Mouse (Mus musculus) MEL (cell line): ENCODE data around the gene Poc1b. TPM values are rescaled to one million over a fixed set of nuclear protein-coding genes. Genes with fewer than 3 reads are reported as not detected.

Experiments
- DNase-seq: peaks from one replicate; pipeline ENCODE4 v3.0.0; 2011; ENCODE audit warnings: low read depth, low spot score
- H3K27ac ChIP-seq: 2 replicates; pipeline ENCODE4 v1.5.1; 2012; ENCODE audit warnings: low read depth, mild to moderate bottlenecking, control low read depth, low read length, moderate library complexity; ENCODE audit not compliant: control insufficient read depth
- H3K27me3 ChIP-seq, 2 experiments: fragments of 150-350 bp in 1 of 2; sonication (generic) in 1 of 2; 2 replicates each; pipeline ENCODE4 v1.6.1; 2012; ENCODE audit warnings: low read length in 2 of 2, mild to moderate bottlenecking in 2 of 2, improper control_type of control experiment in 1 of 2, moderate library complexity in 1 of 2; ENCODE audit not compliant: insufficient read depth in 2 of 2, control insufficient read depth in 1 of 2
- H3K36me3 ChIP-seq, 2 experiments: 2 replicates each; pipeline ENCODE4 v1.6.1; 2012 to 2014; ENCODE audit warnings: low read length in 2 of 2, improper control_type of control experiment in 1 of 2, inconsistent platforms in 1 of 2, mild to moderate bottlenecking in 1 of 2; ENCODE audit not compliant: insufficient read depth in 2 of 2, control insufficient read depth in 1 of 2
- H3K4me1 ChIP-seq, 2 experiments: fragments of 150-350 bp in 1 of 2; sonication (generic) in 1 of 2; 2 replicates each; pipeline ENCODE4 v1.6.1; 2012; ENCODE audit warnings: low read length in 2 of 2, improper control_type of control experiment in 1 of 2, mild to moderate bottlenecking in 1 of 2; ENCODE audit not compliant: insufficient read depth in 2 of 2, control insufficient read depth in 1 of 2
- H3K4me3 ChIP-seq, 2 experiments: fragments of 150-350 bp in 1 of 2; sonication (generic) in 1 of 2; 2 replicates each; pipeline ENCODE4 v1.5.1; 2012; ENCODE audit warnings: low read depth in 2 of 2, low read length in 2 of 2, mild to moderate bottlenecking in 2 of 2, moderate library complexity in 2 of 2, control low read depth in 1 of 2, improper control_type of control experiment in 1 of 2; ENCODE audit not compliant: control insufficient read depth in 1 of 2, insufficient read depth in 1 of 2
- H3K79me2 ChIP-seq: 2 replicates; pipeline ENCODE4 v1.6.1; 2012; ENCODE audit warnings: mild to moderate bottlenecking, low read length, moderate library complexity; ENCODE audit not compliant: control insufficient read depth, poor library complexity, insufficient read depth
- H3K9ac ChIP-seq: 2 replicates; pipeline ENCODE4 v1.6.1; 2012; ENCODE audit warnings: low read depth, mild to moderate bottlenecking, control low read depth, low read length, moderate library complexity; ENCODE audit not compliant: control insufficient read depth, poor library complexity, severe bottlenecking
- H3K9me3 ChIP-seq: fragments of 150-350 bp; sonication (generic); replicated peaks from 2 replicates; pipeline ENCODE4 v1.6.1; 2012; ENCODE audit warnings: mild to moderate bottlenecking, low read length, improper control_type of control experiment, moderate library complexity; ENCODE audit not compliant: insufficient read depth
- BHLHE40 ChIP-seq: IDR thresholded peaks from 2 replicates; pipeline ENCODE4 v1.6.1; 2012; ENCODE audit warnings: low read depth, mild to moderate bottlenecking, inconsistent platforms, low read length, improper control_type of control experiment, borderline replicate concordance
- CHD2 ChIP-seq: IDR thresholded peaks from 2 replicates; pipeline ENCODE4 v1.6.1; 2011; ENCODE audit warnings: low read length, improper control_type of control experiment
- CTCF ChIP-seq, 3 experiments: IDR thresholded peaks in 2 of 3; conservative IDR thresholded peaks in 1 of 3; 2 replicates each; pipeline ENCODE4 v1.5.1; 2011 to 2012; ENCODE audit warnings: low read length in 3 of 3, low read depth in 2 of 3, mild to moderate bottlenecking in 2 of 3, improper control_type of control experiment in 1 of 3, inconsistent platforms in 1 of 3, mixed read lengths in 1 of 3, moderate library complexity in 1 of 3; ENCODE audit not compliant: control insufficient read depth in 1 of 3, insufficient read depth in 1 of 3, poor library complexity in 1 of 3, severe bottlenecking in 1 of 3
- E2F4 ChIP-seq: IDR thresholded peaks from 2 replicates; pipeline ENCODE4 v1.6.1; 2011; ENCODE audit warnings: low read depth, low read length, improper control_type of control experiment, borderline replicate concordance
- EP300 ChIP-seq, 2 experiments: IDR thresholded peaks; 2 replicates each; pipeline ENCODE4 v1.6.1; 2011; ENCODE audit warnings: improper control_type of control experiment in 2 of 2, low read length in 2 of 2, low read depth in 1 of 2, mild to moderate bottlenecking in 1 of 2
- GATA1 ChIP-seq: IDR thresholded peaks from 2 replicates; pipeline ENCODE4 v1.6.1; 2011; ENCODE audit warnings: low read depth, low read length, improper control_type of control experiment
- KAT2A ChIP-seq: conservative IDR thresholded peaks from 2 replicates; pipeline ENCODE4 v1.6.1; 2012; ENCODE audit warnings: low read depth, low read length, improper control_type of control experiment, inconsistent platforms
- MAX ChIP-seq: IDR thresholded peaks from 2 replicates; pipeline ENCODE4 v1.6.1; 2011; ENCODE audit warnings: low read length, improper control_type of control experiment
- MAZ ChIP-seq: IDR thresholded peaks from 2 replicates; pipeline ENCODE4 v1.6.1; 2012; ENCODE audit warnings: low read depth, mild to moderate bottlenecking, inconsistent platforms, low read length, improper control_type of control experiment
- MEF2A ChIP-seq: IDR thresholded peaks from 2 replicates; pipeline ENCODE4 v1.6.1; 2014; ENCODE audit warnings: low read depth, mild to moderate bottlenecking, inconsistent platforms, low read length, improper control_type of control experiment; ENCODE audit not compliant: poor library complexity, insufficient replicate concordance, severe bottlenecking; ENCODE audit errors: extremely low read depth
- MXI1 ChIP-seq: IDR thresholded peaks from 2 replicates; pipeline ENCODE4 v1.6.1; 2011; ENCODE audit warnings: mild to moderate bottlenecking, low read depth, low read length, improper control_type of control experiment
- MYC ChIP-seq: IDR thresholded peaks from 2 replicates; pipeline ENCODE4 v1.6.1; 2011; ENCODE audit warnings: low read depth, mild to moderate bottlenecking, low read length, improper control_type of control experiment, moderate library complexity
- NELFE ChIP-seq: IDR thresholded peaks from 2 replicates; pipeline ENCODE4 v1.6.1; 2011; ENCODE audit warnings: low read depth, low read length, improper control_type of control experiment
- POLR2A ChIP-seq, 2 experiments: IDR thresholded peaks; 2 replicates each; pipeline ENCODE4 v1.6.1; 2011 to 2012; ENCODE audit warnings: low read length in 2 of 2, mild to moderate bottlenecking in 2 of 2, control low read depth in 1 of 2, improper control_type of control experiment in 1 of 2, low read depth in 1 of 2, moderate library complexity in 1 of 2; ENCODE audit not compliant: control insufficient read depth in 1 of 2, insufficient read depth in 1 of 2, poor library complexity in 1 of 2
- POLR2AphosphoS2 ChIP-seq: IDR thresholded peaks from 2 replicates; pipeline ENCODE4 v1.6.1; 2011; ENCODE audit warnings: low read length, improper control_type of control experiment
- POLR2AphosphoS5 ChIP-seq: IDR thresholded peaks from 2 replicates; pipeline ENCODE4 v1.6.1; 2012; ENCODE audit warnings: low read depth, borderline replicate concordance, mild to moderate bottlenecking, inconsistent platforms, low read length, moderate library complexity, mixed read lengths
- RAD21 ChIP-seq: IDR thresholded peaks from 2 replicates; pipeline ENCODE4 v1.6.1; 2011; ENCODE audit warnings: mild to moderate bottlenecking, low read depth, low read length, improper control_type of control experiment
- RCOR1 ChIP-seq: IDR thresholded peaks from 2 replicates; pipeline ENCODE4 v1.6.1; 2012; ENCODE audit warnings: low read depth, mild to moderate bottlenecking, inconsistent platforms, low read length, improper control_type of control experiment
- SIN3A ChIP-seq: IDR thresholded peaks from 2 replicates; pipeline ENCODE4 v1.6.1; 2012; ENCODE audit warnings: low read length, improper control_type of control experiment, inconsistent platforms
- TAL1 ChIP-seq: IDR thresholded peaks from 2 replicates; pipeline ENCODE4 v1.6.1; 2012; ENCODE audit warnings: mild to moderate bottlenecking, inconsistent platforms, low read length, moderate library complexity, mixed read lengths
- TBP ChIP-seq: IDR thresholded peaks from 2 replicates; pipeline ENCODE4 v1.8.0; 2011; ENCODE audit warnings: low read depth, low read length, improper control_type of control experiment
- TCF12 ChIP-seq: IDR thresholded peaks from 2 replicates; pipeline ENCODE4 v1.6.1; 2014; ENCODE audit warnings: low read depth, mild to moderate bottlenecking, inconsistent platforms, low read length, improper control_type of control experiment, moderate library complexity
- USF1 ChIP-seq: IDR thresholded peaks from 2 replicates; pipeline ENCODE4 v1.6.1; 2014; ENCODE audit warnings: low read depth, mild to moderate bottlenecking, inconsistent platforms, low read length, improper control_type of control experiment, moderate library complexity
- USF2 ChIP-seq, 2 experiments: IDR thresholded peaks; 2 replicates each; pipeline ENCODE4 v1.6.1; 2011 to 2012; ENCODE audit warnings: improper control_type of control experiment in 2 of 2, low read length in 2 of 2, borderline replicate concordance in 1 of 2, inconsistent platforms in 1 of 2, low read depth in 1 of 2, mild to moderate bottlenecking in 1 of 2; ENCODE audit not compliant: insufficient read depth in 1 of 2
- ZC3H11A ChIP-seq: IDR thresholded peaks from 2 replicates; pipeline ENCODE4 v1.6.1; 2012; ENCODE audit warnings: low read depth, mild to moderate bottlenecking, inconsistent platforms, low read length, improper control_type of control experiment
- ZKSCAN1 ChIP-seq: IDR thresholded peaks from 2 replicates; pipeline ENCODE4 v1.6.1; 2012; ENCODE audit warnings: low read depth, mild to moderate bottlenecking, inconsistent platforms, low read length, improper control_type of control experiment, moderate library complexity
- ZMIZ1 ChIP-seq: IDR thresholded peaks from 2 replicates; pipeline ENCODE4 v1.6.1; 2012; ENCODE audit warnings: low read depth, mild to moderate bottlenecking, inconsistent platforms, low read length, improper control_type of control experiment, moderate library complexity
- ZNF384 ChIP-seq: IDR thresholded peaks from 2 replicates; pipeline ENCODE4 v1.6.1; 2012; ENCODE audit warnings: low read depth, mild to moderate bottlenecking, inconsistent platforms, low read length, improper control_type of control experiment
- polyA plus RNA-seq, 2 experiments: library from polyadenylated mRNA; stranded (reverse) in 1 of 2; unstranded in 1 of 2; fragments of >175 nt in 1 of 2; fragments of >200 nt in 1 of 2; gene quantifications; 2 replicates each; pipeline versions ENCODE4 v1.2.1 to v1.2.4; 2012; ENCODE audit warnings: low replicate concordance in 2 of 2, low read depth in 1 of 2; ENCODE audit not compliant: insufficient read length in 2 of 2, insufficient read depth in 1 of 2, missing spikeins in 1 of 2
- total RNA-seq: library from RNA; depleted of rRNA; stranded (reverse); fragments of 300-350 nt; gene quantifications from 2 replicates; pipeline ENCODE4 v1.2.3, GENCODE M21; 2012

The Poc1b gene
- total and polyA plus RNA-seq, 3 experiments, result 3.3 to 15.3 TPM; not detected in 1

DNA sequence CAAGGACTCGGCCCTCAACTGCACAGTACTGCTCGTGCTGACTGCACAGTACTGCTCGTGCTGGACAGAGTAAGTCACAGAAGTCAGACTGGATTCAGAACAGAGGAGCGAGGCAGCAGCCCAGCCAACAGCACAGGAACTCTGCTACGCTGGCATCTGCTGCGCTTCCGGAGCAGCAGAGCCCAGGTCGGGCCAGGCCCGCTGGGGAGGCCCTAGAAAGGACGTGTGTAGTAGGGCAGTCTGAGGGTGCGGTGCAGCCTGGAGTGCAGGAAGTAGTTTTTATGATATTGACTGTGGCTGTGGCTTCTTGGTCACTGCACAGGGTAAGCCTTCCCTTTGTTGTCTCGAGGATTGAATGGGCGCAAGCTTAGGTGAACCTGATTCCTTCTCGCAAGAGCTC, 20.1 kb downstream of the Poc1b start:
- Histone ChIP-seq H3K9me3 (no peaks in the 10 kb centered on the region), H3K36me3 (no peaks in the 10 kb centered on the region), H3K27me3 (no peaks in the 10 kb centered on the region), H3K79me2 (no peaks in the 10 kb centered on the region), H3K4me1 (no peaks in the 10 kb centered on the region), H3K9ac (no peak overlapping the region), H3K4me3 (no peak overlapping the region), H3K27ac (no peak overlapping the region)
- no peak for DNase-seq
- no peak for TF ChIP-seq ZMIZ1
- no peak for TF ChIP-seq KAT2A
- TF ChIP-seq SIN3A, result no peak
- no peak for TF ChIP-seq CTCF (IDR thresholded peaks at IDR 0.05 in 2 of 3, conservative IDR thresholded peaks at IDR 0.05 in 1 of 3; ENCODE audit: control insufficient read depth in 1 of 3, insufficient read depth in 1 of 3, low read depth in 2 of 3, low read length in 3 of 3, poor library complexity in 1 of 3, severe bottlenecking in 1 of 3)
- TF ChIP-seq USF1, result no peak
- no peak for TF ChIP-seq NELFE
- no peak for TF ChIP-seq MEF2A
- TF ChIP-seq EP300 (IDR thresholded peaks at IDR 0.05; ENCODE audit: low read depth in 1 of 2, low read length in 2 of 2), result no peak
- TF ChIP-seq BHLHE40, result no peak
- TF ChIP-seq MAZ, result no peak
- TF ChIP-seq TCF12, result no peak
- no peak for TF ChIP-seq GATA1
- no peak for TF ChIP-seq MYC
- TF ChIP-seq POLR2AphosphoS2, result no peak

- Histone ChIP-seq H3K27ac (no peak overlapping the region), H3K9ac (no peak overlapping the region), H3K27me3 (no peaks in the 10 kb centered on the region), H3K4me1 (no peaks in the 10 kb centered on the region), H3K36me3 (no peaks in the 10 kb centered on the region), H3K9me3 (no peaks in the 10 kb centered on the region), H3K79me2 (no peaks in the 10 kb centered on the region), H3K4me3 (no peak overlapping the region)
- no peak for DNase-seq
- no peak for TF ChIP-seq TBP
- TF ChIP-seq RCOR1, result no peak
- TF ChIP-seq ZC3H11A, result no peak
- no peak for TF ChIP-seq POLR2AphosphoS5
- TF ChIP-seq EP300 (IDR thresholded peaks at IDR 0.05; ENCODE audit: low read depth in 1 of 2, low read length in 2 of 2), result no peak
- TF ChIP-seq POLR2A (IDR thresholded peaks at IDR 0.05; ENCODE audit: control insufficient read depth in 1 of 2, insufficient read depth in 1 of 2, low read depth in 1 of 2, low read length in 2 of 2, poor library complexity in 1 of 2), result no peak
- TF ChIP-seq ZKSCAN1, result no peak
- no peak for TF ChIP-seq ZNF384
- no peak for TF ChIP-seq USF2 (IDR thresholded peaks at IDR 0.05; ENCODE audit: borderline replicate concordance in 1 of 2, insufficient read depth in 1 of 2, low read depth in 1 of 2, low read length in 2 of 2)
- no peak for TF ChIP-seq CHD2
- TF ChIP-seq MAX, result no peak
- no peak for TF ChIP-seq RAD21
- TF ChIP-seq MXI1, result no peak
- no peak for TF ChIP-seq GATA1
- no peak for TF ChIP-seq TCF12
- TF ChIP-seq TAL1, result no peak
- TF ChIP-seq E2F4, result no peak
Observed at GRCm38 (mm10) chr10:99127691-99128261, 20.9 kb downstream of the Poc1b start.
